Mouse (Mus musculus) lung, embryonic 14.5 days (tissue): ENCODE measurements around the gene Aqp11. TPM values are rescaled to one million over a fixed set of nuclear protein-coding genes. Genes with fewer than 3 reads are reported as not detected.

Experiments used
- ATAC-seq: fragments of 200-750 bp; cut with Nextera tagmentation; 2 replicates; pipeline ENCODE4 v1.8.0; 2017; ENCODE audit warnings: mild to moderate bottlenecking, moderate TSS enrichment, moderate library complexity; ENCODE audit not compliant: insufficient read depth
- DNase-seq: peaks from one replicate; pipeline ENCODE4 v3.0.0-alpha.2; 2015
- H3K27ac ChIP-seq: fragments of 300-500 bp; sonication (generic); 2 replicates; pipeline ENCODE4 v1.5.1; 2014; ENCODE audit warnings: low read depth, mild to moderate bottlenecking, moderate library complexity
- H3K27me3 ChIP-seq: fragments of 300-500 bp; sonication (generic); 2 replicates; pipeline ENCODE4 v1.6.1; 2014; ENCODE audit warnings: low read length, control low read depth; ENCODE audit not compliant: insufficient read depth
- H3K36me3 ChIP-seq: fragments of 300-500 bp; sonication (generic); 2 replicates; pipeline ENCODE4 v1.6.1; 2014; ENCODE audit warnings: control low read depth; ENCODE audit not compliant: insufficient read depth
- H3K4me1 ChIP-seq: fragments of 300-500 bp; sonication (generic); 2 replicates; pipeline ENCODE4 v1.6.1; 2014; ENCODE audit warnings: antibody characterized with exemption, control low read depth; ENCODE audit not compliant: insufficient read depth
- H3K4me2 ChIP-seq: fragments of 300-500 bp; sonication (generic); 2 replicates; pipeline ENCODE4 v1.6.1; 2014; ENCODE audit warnings: mild to moderate bottlenecking
- H3K4me3 ChIP-seq: fragments of 300-500 bp; sonication (generic); 2 replicates; pipeline ENCODE4 v1.5.1; 2014; ENCODE audit warnings: low read depth, low read length
- H3K9ac ChIP-seq: fragments of 300-500 bp; sonication (generic); 2 replicates; pipeline ENCODE4 v1.6.1; 2014
- H3K9me3 ChIP-seq: fragments of 300-500 bp; sonication (generic); 2 replicates; pipeline ENCODE4 v1.6.1; 2016; ENCODE audit warnings: low read depth, low read length, control low read depth
- CTCF ChIP-seq: IDR thresholded peaks from 2 replicates; pipeline ENCODE4 v1.5.1; 2016; ENCODE audit warnings: antibody characterized with exemption, low read depth
- WGBS: fragments of 180-500 bp; shearing (Covaris S2); extraction: QIAGEN DNeasy Blood & Tissue Kit; methylation state at CpG from one replicate; pipeline ENCODE4 v1.1.7; 2014; 5-methylcytosine and 5-hydroxymethylcytosine counted together
- polyA plus RNA-seq: library from polyadenylated mRNA; unstranded; fragments of >200 nt; fragmentation: Nextera tagmentation; extraction: Ambion mirVana; gene quantifications from 2 replicates; pipeline ENCODE4 v1.2.1, GENCODE M21; 2014

Gene Aqp11
- polyA plus RNA-seq, 1 experiment from 2014 or later = 3.2 TPM

DNA sequence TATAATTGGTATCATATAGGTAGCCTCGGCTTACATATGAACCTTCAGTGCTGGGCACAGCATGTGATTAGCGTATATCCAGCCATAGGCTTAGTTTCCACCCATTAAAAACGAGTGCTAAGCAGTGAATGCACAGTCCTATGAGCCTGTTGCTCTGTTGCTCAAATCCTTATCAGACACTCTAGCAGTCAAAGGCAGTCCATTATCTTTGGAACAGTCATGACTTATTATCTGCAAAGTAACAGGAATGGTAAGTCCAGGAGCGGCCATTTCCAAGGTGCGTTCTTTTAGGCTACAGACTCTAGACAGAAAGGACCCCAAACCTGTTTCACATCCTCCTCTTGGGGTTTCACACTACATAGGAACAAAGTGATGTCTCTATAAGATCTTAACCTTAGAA is 4.5 kb downstream of the Aqp11 start:
- Histone ChIP-seq H3K9me3 (no peaks in the 10 kb centered on the region), H3K4me1 (no peaks in the 10 kb centered on the region), H3K9ac (no peak overlapping the region), H3K4me2 (no peak overlapping the region), H3K27ac (no peak overlapping the region), H3K36me3 (no peaks in the 10 kb centered on the region), H3K4me3 (no peak overlapping the region), H3K27me3 (peaks cover 10% of the 10 kb centered on the region; the same call in 1 of the 2 replicates)
- no peak for TF ChIP-seq CTCF
- ATAC-seq = no peak
- DNase-seq = no peak
- WGBS = 73% methylated on average over 5 of the region's 5 CpGs

DNA sequence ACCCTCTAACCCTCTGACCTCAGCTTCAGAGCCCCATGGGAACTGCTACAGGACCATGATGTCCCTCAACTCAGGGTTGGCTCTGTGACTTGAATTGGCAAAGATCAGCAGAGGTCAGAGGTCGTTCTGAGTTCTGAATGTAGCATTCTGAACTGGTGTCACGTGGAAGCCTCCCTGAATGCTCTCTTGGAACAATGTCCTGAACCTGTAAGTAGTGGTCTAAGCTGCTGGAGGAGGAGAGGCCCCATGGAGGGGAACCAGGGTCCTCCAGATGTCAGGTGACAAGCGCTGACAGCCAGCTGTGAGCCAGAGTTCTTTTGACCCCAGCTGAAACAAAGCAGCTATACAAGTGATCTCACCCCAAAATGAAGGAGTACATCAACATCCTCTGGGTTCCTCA is 7.7 kb downstream of the Aqp11 start:
- no peak for TF ChIP-seq CTCF
- ATAC-seq = no peak
- no peak for DNase-seq
- no peaks in the 10 kb centered on the region for H3K4me1 ChIP-seq
- no peak overlapping the region for H3K4me2 ChIP-seq
- no peak overlapping the region for H3K9ac ChIP-seq
- H3K36me3 ChIP-seq = 0 out of 2 replicates have a peak, but pooled peaks cover 5% of the 10 kb centered on the region
- 74% methylated on average over 3 of the region's 3 CpGs for WGBS
- H3K9me3 ChIP-seq = no peaks in the 10 kb centered on the region
- no peak overlapping the region for H3K4me3 ChIP-seq
- no peak overlapping the region for H3K27ac ChIP-seq
- H3K27me3 ChIP-seq = no peaks in the 10 kb centered on the region

DNA sequence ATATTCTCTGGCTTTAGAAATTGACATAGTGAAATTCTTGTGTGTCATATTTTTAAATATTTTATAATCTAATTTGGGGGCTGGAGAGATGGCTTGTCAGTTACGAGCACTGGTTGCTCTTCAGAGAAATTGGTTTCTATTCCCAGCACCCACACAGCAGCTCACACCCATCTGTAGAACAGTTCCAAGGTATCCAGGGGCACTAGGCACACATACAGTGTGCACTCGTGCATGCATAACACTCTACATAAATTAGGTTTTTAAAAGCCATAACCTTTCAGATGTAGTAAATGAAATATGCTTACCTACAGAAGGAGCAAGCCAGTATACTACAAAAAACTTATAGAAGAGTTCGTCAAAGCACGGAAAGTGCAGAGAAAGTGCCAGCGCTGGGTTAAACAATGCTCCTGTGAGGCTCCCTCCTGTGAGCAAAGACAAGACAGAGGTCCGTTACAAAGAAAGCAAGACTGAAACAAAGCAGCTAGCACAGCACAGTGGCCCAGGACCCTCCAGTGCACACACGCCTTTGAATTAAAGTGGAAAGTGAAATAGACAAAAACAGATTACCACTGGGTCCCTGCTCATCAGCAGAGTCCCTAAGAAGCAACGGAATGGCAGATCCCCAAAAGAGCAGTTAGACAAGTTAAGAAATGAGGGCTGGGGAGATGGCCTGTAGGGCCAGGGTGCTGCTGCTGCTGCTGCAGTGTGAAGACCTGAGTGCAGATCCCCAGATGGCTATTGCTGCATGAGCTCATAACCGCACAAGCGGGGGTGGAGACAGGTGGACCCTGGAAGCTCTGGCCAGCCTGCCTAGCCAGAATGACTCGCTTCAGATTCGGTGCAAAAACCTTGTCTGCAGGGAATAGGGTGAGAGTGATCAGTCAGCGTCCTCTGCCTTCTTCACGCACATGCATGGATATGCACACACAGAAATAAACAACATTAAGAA is 9.1 kb downstream of the Aqp11 start:
- Histone ChIP-seq H3K9ac (no peak overlapping the region), H3K27me3 (no peaks in the 10 kb centered on the region), H3K9me3 (no peaks in the 10 kb centered on the region), H3K27ac (no peak overlapping the region), H3K4me1 (no peaks in the 10 kb centered on the region), H3K4me2 (no peak overlapping the region), H3K36me3 (peaks cover 8% of the 10 kb centered on the region; the same call in 1 of the 2 replicates), H3K4me3 (no peak overlapping the region)
- ATAC-seq = no peak
- no peak for DNase-seq
- TF ChIP-seq CTCF = no peak
- 72% methylated on average over 14 of the region's 14 CpGs for WGBS

DNA sequence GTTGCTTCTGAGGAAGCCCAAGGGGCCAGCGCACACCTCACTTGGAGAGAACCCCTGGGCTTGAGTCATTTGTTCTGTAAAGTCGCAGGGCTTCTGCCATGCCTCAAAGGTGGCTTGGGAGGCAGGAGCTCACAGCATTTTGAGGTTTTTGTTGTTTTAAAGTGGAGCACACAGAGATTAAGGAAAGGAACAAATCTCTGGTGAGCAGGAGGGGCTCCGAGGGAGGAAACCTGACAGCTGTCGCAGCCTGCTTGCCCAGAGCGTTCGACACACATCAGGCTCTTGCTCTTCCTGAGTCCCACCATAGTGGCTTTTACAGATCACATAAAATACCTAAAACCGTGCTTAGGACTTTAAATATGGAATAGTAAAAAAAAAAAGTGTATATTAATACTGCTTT is 11.3 kb downstream of the Aqp11 start:
- H3K27ac ChIP-seq = no peak overlapping the region
- 73% methylated on average over 7 of the region's 7 CpGs for WGBS

DNA sequence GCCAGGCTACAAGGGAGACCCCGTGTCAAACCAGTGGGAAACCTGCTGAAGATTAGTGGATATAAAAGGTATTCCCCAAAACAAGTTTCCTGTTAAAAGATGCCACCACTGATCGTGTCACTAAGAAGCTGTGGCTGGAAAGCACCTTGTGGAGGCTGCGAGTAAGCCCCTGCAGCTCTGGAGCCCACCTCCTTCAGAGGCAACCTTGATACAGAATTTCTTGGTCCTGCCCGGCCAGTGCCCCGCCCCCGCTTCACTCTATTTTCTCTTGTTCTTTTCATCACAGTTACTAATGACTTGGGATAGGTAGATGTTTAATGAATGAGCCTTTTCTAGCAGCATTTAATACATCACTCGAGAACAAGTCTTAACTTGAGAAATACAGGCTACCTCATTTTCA is 12.0 kb downstream of the Aqp11 start:
- DNase-seq (no peak), ATAC-seq (no peak)
- Histone ChIP-seq H3K4me1 (no peaks in the 10 kb centered on the region), H3K27ac (no peak overlapping the region), H3K27me3 (no peaks in the 10 kb centered on the region), H3K4me3 (no peak overlapping the region), H3K9me3 (no peaks in the 10 kb centered on the region), H3K4me2 (no peak overlapping the region), H3K9ac (no peak overlapping the region), H3K36me3 (peaks cover 19% of the 10 kb centered on the region; the same call in 1 of the 2 replicates)
- TF ChIP-seq CTCF = no peak
- 84% methylated on average over 7 of the region's 7 CpGs for WGBS

More for the DNA sequence above, 11.3 kb downstream of the Aqp11 start:
- no peak for TF ChIP-seq CTCF
- H3K9me3 ChIP-seq = no peaks in the 10 kb centered on the region
- no peak overlapping the region for H3K4me2 ChIP-seq
- no peak overlapping the region for H3K9ac ChIP-seq
- ATAC-seq = no peak
- no peak overlapping the region for H3K4me3 ChIP-seq
- no peak for DNase-seq
- H3K4me1 ChIP-seq = no peaks in the 10 kb centered on the region
- H3K27me3 ChIP-seq = no peaks in the 10 kb centered on the region
- peaks cover 18% of the 10 kb centered on the region; the same call in 1 of the 2 replicates for H3K36me3 ChIP-seq

DNA sequence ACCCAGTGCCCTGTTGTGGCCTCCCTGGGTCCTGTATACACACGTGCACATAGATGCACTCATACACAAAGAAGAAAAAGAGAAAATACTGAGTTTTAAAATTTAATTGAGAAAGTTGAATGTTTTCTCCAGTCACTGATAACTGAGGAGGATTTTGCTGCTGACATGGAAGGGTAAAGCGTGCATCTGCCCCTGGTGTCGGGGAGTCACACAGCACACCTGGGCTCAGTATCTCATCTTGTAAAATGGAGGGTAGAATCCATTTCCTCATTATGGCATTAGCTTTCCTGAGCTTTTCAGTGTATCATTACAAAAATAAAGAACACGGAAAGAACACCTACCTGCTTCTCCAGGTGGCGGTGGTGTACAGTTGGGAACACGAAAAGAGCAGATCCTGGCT is 12.7 kb downstream of the Aqp11 start:
- 96% methylated on average over 6 of the region's 6 CpGs for WGBS
- Histone ChIP-seq H3K27me3 (no peaks in the 10 kb centered on the region), H3K4me2 (no peak overlapping the region), H3K9ac (no peak overlapping the region), H3K4me3 (no peak overlapping the region), H3K4me1 (no peaks in the 10 kb centered on the region), H3K27ac (no peak overlapping the region), H3K9me3 (no peaks in the 10 kb centered on the region), H3K36me3 (peaks cover 26% of the 10 kb centered on the region; the same call in 1 of the 2 replicates)
- DNase-seq (no peak), ATAC-seq (no peak)
- no peak for TF ChIP-seq CTCF

DNA sequence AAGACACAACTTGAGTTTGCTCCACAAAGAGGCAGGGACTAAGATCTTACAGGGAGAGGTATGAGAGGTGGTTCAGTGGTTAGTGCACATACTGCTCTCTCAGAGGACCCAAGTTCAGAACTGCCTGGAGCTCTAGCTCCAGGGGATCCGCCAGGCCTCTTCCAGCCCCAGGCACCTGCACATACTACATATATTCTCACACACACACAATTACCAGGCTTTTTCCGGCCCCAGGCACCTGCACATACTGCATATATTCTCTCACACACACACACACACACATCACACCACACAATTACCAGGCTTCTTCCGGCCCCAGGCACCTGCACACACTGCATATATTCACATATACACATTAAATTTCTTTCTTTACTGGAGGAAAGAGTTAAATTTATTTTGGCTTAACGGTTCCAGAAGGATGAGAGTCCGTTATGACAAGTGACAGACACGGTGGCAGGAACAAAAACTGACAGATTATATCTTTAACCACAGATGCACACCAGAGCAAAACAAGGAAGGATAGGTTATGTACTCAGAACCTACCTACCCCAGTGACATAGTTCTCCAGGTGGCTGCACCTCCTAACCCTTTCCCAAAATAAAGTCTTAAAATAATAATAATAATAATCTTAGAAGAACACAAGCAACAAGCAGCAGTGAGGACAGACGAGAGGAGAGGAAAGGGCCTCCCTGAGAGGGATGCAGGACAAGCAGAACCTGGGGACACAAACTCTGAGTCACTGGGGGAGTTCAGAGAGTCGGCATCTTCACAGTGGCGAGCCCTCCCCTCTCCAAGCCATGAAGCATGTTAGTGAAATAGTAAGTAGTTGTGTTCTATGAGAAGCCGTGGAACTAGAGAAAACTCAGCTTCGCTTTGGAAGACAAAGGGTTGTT is 14.2 kb downstream of the Aqp11 start:
- Histone ChIP-seq H3K9me3 (no peaks in the 10 kb centered on the region), H3K4me1 (no peaks in the 10 kb centered on the region), H3K4me3 (no peak overlapping the region), H3K27ac (no peak overlapping the region), H3K36me3 (peaks cover 40% of the 10 kb centered on the region), H3K9ac (no peak overlapping the region), H3K4me2 (no peak overlapping the region), H3K27me3 (no peaks in the 10 kb centered on the region)
- no peak for DNase-seq
- ATAC-seq = no peak
- 82% methylated on average over 11 of the region's 11 CpGs for WGBS
- no peak for TF ChIP-seq CTCF
